Mouse (Mus musculus): ENCODE results near the gene C2cd3.

GRCm38 (mm10) chr7:100407677-100408076 lies 35.6 kb downstream of the C2cd3 start:
- TF ChIP-seq CTCF (IDR thresholded peaks at IDR 0.05; ENCODE audit: control insufficient read depth, insufficient read depth, low read length) (no peak), POLR2A (IDR thresholded peaks at IDR 0.05; ENCODE audit: borderline replicate concordance, control insufficient read depth, low read depth, low read length) (no peak)
